Mouse (Mus musculus) embryonic fibroblast, embryonic 13.5 days (primary cell): ENCODE results near the gene Tmod3. TPM values are rescaled to one million over a fixed set of nuclear protein-coding genes. Genes with fewer than 3 reads are reported as not detected.

Source experiments
- H3K27ac ChIP-seq: 2 replicates; pipeline ENCODE4 v1.5.1; 2012; ENCODE audit warnings: low read length, control low read depth, inconsistent platforms; ENCODE audit not compliant: insufficient read depth
- H3K4me1 ChIP-seq: 2 replicates; pipeline ENCODE4 v1.6.1; 2011; ENCODE audit warnings: low read length; ENCODE audit not compliant: control insufficient read depth, insufficient read depth
- H3K4me3 ChIP-seq: 2 replicates; pipeline ENCODE4 v1.5.1; 2011; ENCODE audit warnings: mild to moderate bottlenecking, control low read depth, low read length; ENCODE audit not compliant: insufficient read depth
- CTCF ChIP-seq: IDR thresholded peaks from 2 replicates; pipeline ENCODE4 v1.5.1; 2011; ENCODE audit warnings: mild to moderate bottlenecking, control low read depth, low read length, moderate library complexity, borderline replicate concordance; ENCODE audit not compliant: insufficient read depth
- POLR2A ChIP-seq: IDR thresholded peaks from 2 replicates; pipeline ENCODE4 v1.6.1; 2011; ENCODE audit warnings: low read depth, mild to moderate bottlenecking, control low read depth, low read length, moderate library complexity
- polyA plus RNA-seq: library from polyadenylated mRNA; stranded (reverse); fragments of >200 nt; gene quantifications from 2 replicates; pipeline ENCODE4 v1.2.4, GENCODE M21; 2011; ENCODE audit warnings: low read depth; ENCODE audit not compliant: missing spikeins, insufficient read length

Gene Tmod3
- polyA plus RNA-seq = 71.0 and 76.6 TPM in 2 replicates

- Histone ChIP-seq H3K4me3 (peak within 1 kb of the TSS; percentile 96), H3K27ac (peak within 1 kb of the TSS; percentile 86), H3K4me1 (peaks cover 10% of the 10 kb centered on the region)
- TF ChIP-seq CTCF (no peak), POLR2A (peak; percentile 95)
Measured at GRCm38 (mm10) chr9:75559512-75560012, at the start of gene Tmod3. TSS of gene Tmod3 (minus strand) at chr9:75559657.

GRCm38 (mm10) chr9:75607496-75607895 lies 48.0 kb upstream of the Tmod3 start:
- TF ChIP-seq CTCF (no peak), POLR2A (no peak)

GRCm38 (mm10) chr9:75601510-75601909 lies 42.1 kb upstream of the Tmod3 start:
- H3K4me3 ChIP-seq = no peak overlapping the region
- no peak overlapping the region for H3K27ac ChIP-seq
- TF ChIP-seq CTCF (no peak), POLR2A (no peak)
- no peaks in the 10 kb centered on the region for H3K4me1 ChIP-seq

More at GRCm38 (mm10) chr9:75607496-75607895, 48.0 kb upstream of the Tmod3 start:
- Histone ChIP-seq H3K4me3 (no peak overlapping the region), H3K4me1 (no peaks in the 10 kb centered on the region), H3K27ac (no peak overlapping the region)

GRCm38 (mm10) chr9:75600166-75600934 lies 40.9 kb upstream of the Tmod3 start:
- TF ChIP-seq POLR2A (no peak), CTCF (no peak)
- Histone ChIP-seq H3K4me1 (no peaks in the 10 kb centered on the region), H3K4me3 (no peak overlapping the region), H3K27ac (no peak overlapping the region)

GRCm38 (mm10) chr9:75599191-75599841 lies 39.9 kb upstream of the Tmod3 start:
- no peak for TF ChIP-seq CTCF
- no peak for TF ChIP-seq POLR2A
- no peak overlapping the region for H3K27ac ChIP-seq

GRCm38 (mm10) chr9:75597596-75597995 lies 38.1 kb upstream of the Tmod3 start:
- no peaks in the 10 kb centered on the region for H3K4me1 ChIP-seq
- TF ChIP-seq POLR2A = no peak
- no peak overlapping the region for H3K27ac ChIP-seq
- no peak overlapping the region for H3K4me3 ChIP-seq

More at GRCm38 (mm10) chr9:75599191-75599841, 39.9 kb upstream of the Tmod3 start:
- Histone ChIP-seq H3K4me1 (no peaks in the 10 kb centered on the region), H3K4me3 (no peak overlapping the region)

GRCm38 (mm10) chr9:75597036-75597435 lies 37.6 kb upstream of the Tmod3 start:
- TF ChIP-seq CTCF = no peak
- no peak for TF ChIP-seq POLR2A
- Histone ChIP-seq H3K4me3 (no peak overlapping the region), H3K4me1 (no peaks in the 10 kb centered on the region), H3K27ac (no peak overlapping the region)

GRCm38 (mm10) chr9:75593481-75593880 lies 34.0 kb upstream of the Tmod3 start:
- Histone ChIP-seq H3K27ac (no peak overlapping the region), H3K4me1 (no peaks in the 10 kb centered on the region), H3K4me3 (no peak overlapping the region)
- no peak for TF ChIP-seq POLR2A
- TF ChIP-seq CTCF = no peak

- Histone ChIP-seq H3K4me3 (no peak overlapping the region), H3K4me1 (no peaks in the 10 kb centered on the region), H3K27ac (no peak overlapping the region)
- no peak for TF ChIP-seq CTCF
- TF ChIP-seq POLR2A = no peak
Measured at GRCm38 (mm10) chr9:75589850-75590790, 30.7 kb upstream of the Tmod3 start.
